Mouse (Mus musculus) stomach, embryonic 15.5 days (tissue): Measurements from ENCODE around the gene Bglap. TPM values are rescaled to one million over a fixed set of nuclear protein-coding genes. Genes with fewer than 3 reads are reported as not detected.
"Not testable (repeated sequence)": the region's sequence is repeated elsewhere in the genome, so short reads cannot be mapped to it uniquely, and the experiment has no call there.

Source experiments
- ATAC-seq: fragments of 200-750 bp; cut with Nextera tagmentation; 2 replicates; pipeline ENCODE4 v1.8.0; 2017; ENCODE audit warnings: low read depth, moderate number of reproducible peaks, moderate TSS enrichment; ENCODE audit not compliant: insufficient read depth, low FRiP score
- H3K27ac ChIP-seq: fragments of 300-500 bp; sonication (generic); 2 replicates; pipeline ENCODE4 v1.5.1; 2015; ENCODE audit warnings: mild to moderate bottlenecking, inconsistent platforms
- H3K27me3 ChIP-seq: fragments of 300-500 bp; sonication (generic); replicated peaks from 2 replicates; pipeline ENCODE4 v1.6.1; 2015; ENCODE audit warnings: inconsistent platforms
- H3K36me3 ChIP-seq: fragments of 300-500 bp; sonication (generic); 2 replicates; pipeline ENCODE4 v1.6.1; 2015; ENCODE audit warnings: inconsistent platforms
- H3K4me1 ChIP-seq: fragments of 300-500 bp; sonication (generic); 2 replicates; pipeline ENCODE4 v1.6.1; 2015; ENCODE audit warnings: inconsistent platforms
- H3K4me2 ChIP-seq: fragments of 300-500 bp; sonication (generic); 2 replicates; pipeline ENCODE4 v1.6.1; 2015; ENCODE audit warnings: mild to moderate bottlenecking, inconsistent platforms
- H3K4me3 ChIP-seq: fragments of 300-500 bp; sonication (generic); replicated peaks from 2 replicates; pipeline ENCODE4 v1.5.1; 2015; ENCODE audit warnings: inconsistent platforms
- H3K9ac ChIP-seq: fragments of 300-500 bp; sonication (generic); 2 replicates; pipeline ENCODE4 v1.6.1; 2015; ENCODE audit warnings: inconsistent platforms
- H3K9me3 ChIP-seq: fragments of 300-500 bp; sonication (generic); 2 replicates; pipeline ENCODE4 v1.6.1; 2016; ENCODE audit warnings: inconsistent platforms
- WGBS: fragments of 180-500 bp; shearing (Covaris S2); methylation state at CpG from one replicate; pipeline ENCODE4 v1.1.7; 2015; 5-methylcytosine and 5-hydroxymethylcytosine counted together
- polyA plus RNA-seq: library from polyadenylated mRNA; unstranded; fragments of >200 nt; fragmentation: Nextera tagmentation; extraction: Ambion mirVana; gene quantifications from 2 replicates; pipeline ENCODE4 v1.2.1, GENCODE M21; 2015

Gene Bglap
- 0.58 TPM in 1 of 2 replicates, not detected in the other for polyA plus RNA-seq

GRCm38 (mm10) chr3:88384364-88384763 is at the start of gene Bglap:
TSS of gene Bglap (minus strand) at chr3:88384464.
- ATAC-seq, result no peak
- Histone ChIP-seq H3K9me3 (no peaks in the 10 kb centered on the region), H3K4me3 (no peak within 1 kb of the TSS), H3K4me1 (no peaks in the 10 kb centered on the region; the same call in 1 of the 2 replicates), H3K4me2 (no peak within 1 kb of the TSS), H3K36me3 (no peaks in the 10 kb centered on the region), H3K9ac (no peak within 1 kb of the TSS), H3K27ac (no peak within 1 kb of the TSS), H3K27me3 (no peaks in the 10 kb centered on the region)
- 79% methylated on average over 5 of the region's 5 CpGs for WGBS

- H3K36me3 ChIP-seq, H3K27ac ChIP-seq, H3K9ac ChIP-seq, ATAC-seq, H3K9me3 ChIP-seq, H3K4me3 ChIP-seq, H3K27me3 ChIP-seq, H3K4me2 ChIP-seq: not testable (repeated sequence)
- 69% methylated on average over 8 of the region's 8 CpGs for WGBS
- peaks cover 11% of the 10 kb centered on the region for H3K4me1 ChIP-seq
Observed at GRCm38 (mm10) chr3:88428639-88429038, 44.4 kb upstream of the Bglap start.

GRCm38 (mm10) chr3:88427342-88427905 is 43.2 kb upstream of the Bglap start:
- H3K27me3 ChIP-seq, result no peaks in the 10 kb centered on the region
- ATAC-seq, result no peak
- peaks cover 20% of the 10 kb centered on the region for H3K4me1 ChIP-seq
- WGBS, result 75% methylated on average over 4 of the region's 4 CpGs
- no peaks in the 10 kb centered on the region for H3K9me3 ChIP-seq
- no peaks in the 10 kb centered on the region for H3K36me3 ChIP-seq
- no peak overlapping the region for H3K27ac ChIP-seq
- H3K9ac ChIP-seq, result no peak overlapping the region
- no peak overlapping the region for H3K4me3 ChIP-seq
- H3K4me2 ChIP-seq, result no peak overlapping the region

GRCm38 (mm10) chr3:88425708-88426420 is 41.6 kb upstream of the Bglap start:
- WGBS, result 82% methylated on average over 10 of the region's 10 CpGs
- Histone ChIP-seq H3K4me2 (peak overlapping the region; percentile 41), H3K27ac (no peak overlapping the region)

GRCm38 (mm10) chr3:88425330-88425689 is 41.0 kb upstream of the Bglap start:
- peak overlapping the region; percentile 41 for H3K4me2 ChIP-seq
- no peaks in the 10 kb centered on the region for H3K9me3 ChIP-seq
- H3K4me3 ChIP-seq, result peak overlapping the region; percentile 70
- no peak for ATAC-seq
- WGBS, result 13% methylated on average over 2 of the region's 2 CpGs
- peak overlapping the region; percentile 26; the same call in 1 of the 2 replicates for H3K27ac ChIP-seq
- peaks cover 5% of the 10 kb centered on the region; the same call in 1 of the 2 replicates for H3K36me3 ChIP-seq
- H3K9ac ChIP-seq, result no peak overlapping the region
- peaks cover 28% of the 10 kb centered on the region for H3K4me1 ChIP-seq
- no peaks in the 10 kb centered on the region for H3K27me3 ChIP-seq

More at GRCm38 (mm10) chr3:88425708-88426420, 41.6 kb upstream of the Bglap start:
- no peaks in the 10 kb centered on the region for H3K9me3 ChIP-seq
- H3K27me3 ChIP-seq, result no peaks in the 10 kb centered on the region
- H3K4me1 ChIP-seq, result peaks cover 28% of the 10 kb centered on the region
- H3K9ac ChIP-seq, result no peak overlapping the region
- no peaks in the 10 kb centered on the region; the same call in 1 of the 2 replicates for H3K36me3 ChIP-seq
- H3K4me3 ChIP-seq, result no peak overlapping the region
- ATAC-seq, result no peak

- Histone ChIP-seq H3K27me3 (no peaks in the 10 kb centered on the region), H3K4me2 (peak within 1 kb of the TSS; percentile 89), H3K9me3 (no peaks in the 10 kb centered on the region), H3K27ac (peak within 1 kb of the TSS; percentile 26; the same call in 1 of the 2 replicates), H3K4me3 (peak within 1 kb of the TSS; percentile 70), H3K4me1 (peaks cover 28% of the 10 kb centered on the region), H3K9ac (peak within 1 kb of the TSS; percentile 55), H3K36me3 (peaks cover 10% of the 10 kb centered on the region; the same call in 1 of the 2 replicates)
- 1% methylated on average over 35 of the region's 35 CpGs for WGBS
- peak; percentile 99 for ATAC-seq
Observed at GRCm38 (mm10) chr3:88424605-88425329, 40.5 kb upstream of the Bglap start, which contains the start of gene Slc25a44. TSS of gene Slc25a44 (minus strand) at chr3:88425139.

GRCm38 (mm10) chr3:88422020-88422720 is 37.9 kb upstream of the Bglap start:
- H3K27ac ChIP-seq, result peak overlapping the region; percentile 67
- H3K27me3 ChIP-seq, result no peaks in the 10 kb centered on the region
- H3K36me3 ChIP-seq, result peaks cover 17% of the 10 kb centered on the region; the same call in 1 of the 2 replicates
- WGBS, result 32% methylated on average over 9 of the region's 9 CpGs
- peak overlapping the region; percentile 8; the same call in 1 of the 2 replicates for H3K4me2 ChIP-seq
- peak; percentile 25 for ATAC-seq
- H3K9me3 ChIP-seq, result no peaks in the 10 kb centered on the region
- H3K9ac ChIP-seq, result no peak overlapping the region
- H3K4me3 ChIP-seq, result no peak overlapping the region
- peaks cover 28% of the 10 kb centered on the region for H3K4me1 ChIP-seq

- ATAC-seq, result no peak
- Histone ChIP-seq H3K27me3 (no peaks in the 10 kb centered on the region), H3K9me3 (no peaks in the 10 kb centered on the region), H3K27ac (no peak overlapping the region), H3K9ac (no peak overlapping the region), H3K36me3 (peaks cover 23% of the 10 kb centered on the region; the same call in 1 of the 2 replicates), H3K4me1 (peaks cover 28% of the 10 kb centered on the region), H3K4me3 (no peak overlapping the region), H3K4me2 (no peak overlapping the region)
- WGBS, result 94% methylated on average over 19 of the region's 19 CpGs
Observed at GRCm38 (mm10) chr3:88420771-88421170, 36.5 kb upstream of the Bglap start.

GRCm38 (mm10) chr3:88418016-88418415 is 33.8 kb upstream of the Bglap start:
- H3K27ac ChIP-seq, result no peak overlapping the region
- peaks cover 12% of the 10 kb centered on the region; the same call in 1 of the 2 replicates for H3K4me1 ChIP-seq
- no peaks in the 10 kb centered on the region for H3K9me3 ChIP-seq
- H3K9ac ChIP-seq, result no peak overlapping the region
- WGBS, result 73% methylated on average over 6 of the region's 6 CpGs
- H3K4me2 ChIP-seq, result no peak overlapping the region
- peaks cover 26% of the 10 kb centered on the region; the same call in 1 of the 2 replicates for H3K36me3 ChIP-seq
- no peak for ATAC-seq
- no peaks in the 10 kb centered on the region for H3K27me3 ChIP-seq
- H3K4me3 ChIP-seq, result no peak overlapping the region

- Histone ChIP-seq H3K27ac (no peak overlapping the region), H3K9ac (no peak overlapping the region), H3K4me3 (no peak overlapping the region), H3K27me3 (no peaks in the 10 kb centered on the region), H3K9me3 (no peaks in the 10 kb centered on the region), H3K36me3 (peaks cover 32% of the 10 kb centered on the region), H3K4me1 (no peaks in the 10 kb centered on the region), H3K4me2 (no peak overlapping the region)
- no peak for ATAC-seq
- 71% methylated on average over 4 of the region's 4 CpGs for WGBS
Observed at GRCm38 (mm10) chr3:88415668-88416067, 31.4 kb upstream of the Bglap start.

- Histone ChIP-seq H3K4me2 (no peak overlapping the region), H3K4me3 (no peak overlapping the region), H3K9ac (no peak overlapping the region), H3K36me3 (peaks cover 16% of the 10 kb centered on the region), H3K27ac (no peak overlapping the region), H3K9me3 (no peaks in the 10 kb centered on the region), H3K27me3 (no peaks in the 10 kb centered on the region), H3K4me1 (peaks cover 12% of the 10 kb centered on the region)
- no peak for ATAC-seq
- WGBS, result 86% methylated on average over 11 of the region's 11 CpGs
Observed at GRCm38 (mm10) chr3:88412636-88413035, 28.4 kb upstream of the Bglap start.
